Mouse (Mus musculus) heart, embryonic 11.5 days (tissue): ENCODE data around the gene Terb1. TPM values are rescaled to one million over a fixed set of nuclear protein-coding genes. Genes with fewer than 3 reads are reported as not detected.

Source experiments
- ATAC-seq: fragments of 200-750 bp; cut with Nextera tagmentation; replicated peaks from 2 replicates; pipeline ENCODE4 v1.8.0; 2017; ENCODE audit warnings: moderate library complexity; ENCODE audit not compliant: insufficient number of reproducible peaks, low FRiP score, low TSS enrichment
- H3K27ac ChIP-seq: fragments of 300-500 bp; sonication (generic); 2 replicates; pipeline ENCODE4 v1.5.1; 2014; ENCODE audit warnings: mild to moderate bottlenecking, low read depth, low read length
- H3K27me3 ChIP-seq: fragments of 300-500 bp; sonication (generic); 2 replicates; pipeline ENCODE4 v1.6.1; 2014; ENCODE audit warnings: mild to moderate bottlenecking, low read length, mixed read lengths; ENCODE audit not compliant: control insufficient read depth, insufficient read depth
- H3K36me3 ChIP-seq: fragments of 300-500 bp; sonication (generic); 2 replicates; pipeline ENCODE4 v1.6.1; 2014; ENCODE audit warnings: mild to moderate bottlenecking, low read length, moderate library complexity, mixed read lengths; ENCODE audit not compliant: control insufficient read depth, insufficient read depth
- H3K4me1 ChIP-seq: fragments of 300-500 bp; sonication (generic); 2 replicates; pipeline ENCODE4 v1.6.1; 2014; ENCODE audit warnings: low read length; ENCODE audit not compliant: control insufficient read depth, insufficient read depth
- H3K4me2 ChIP-seq: fragments of 300-500 bp; sonication (generic); 2 replicates; pipeline ENCODE4 v1.6.1; 2014; ENCODE audit warnings: mild to moderate bottlenecking, moderate library complexity
- H3K4me3 ChIP-seq: fragments of 300-500 bp; sonication (generic); 2 replicates; pipeline ENCODE4 v1.5.1; 2014; ENCODE audit warnings: low read depth, low read length
- H3K9ac ChIP-seq: fragments of 300-500 bp; sonication (generic); 2 replicates; pipeline ENCODE4 v1.6.1; 2014; ENCODE audit warnings: mild to moderate bottlenecking, low read depth, low read length, moderate library complexity
- H3K9me3 ChIP-seq: fragments of 300-500 bp; sonication (generic); replicated peaks from 2 replicates; pipeline ENCODE4 v1.6.1; 2016; ENCODE audit warnings: low read length; ENCODE audit not compliant: control insufficient read depth
- WGBS: fragments of 180-500 bp; shearing (Covaris S2); extraction: QIAGEN DNeasy Blood & Tissue Kit; methylation state at CpG from one replicate; pipeline ENCODE4 v1.1.7; 2014; ENCODE audit not compliant: insufficient replicate concordance; 5-methylcytosine and 5-hydroxymethylcytosine counted together
- polyA plus RNA-seq: library from polyadenylated mRNA; unstranded; fragments of >200 nt; fragmentation: Nextera tagmentation; extraction: Ambion mirVana; gene quantifications from 2 replicates; pipeline ENCODE4 v1.2.1, GENCODE M21; 2014

The Terb1 gene
- polyA plus RNA-seq, 1 experiment from 2014 or later = 0.39 TPM

DNA sequence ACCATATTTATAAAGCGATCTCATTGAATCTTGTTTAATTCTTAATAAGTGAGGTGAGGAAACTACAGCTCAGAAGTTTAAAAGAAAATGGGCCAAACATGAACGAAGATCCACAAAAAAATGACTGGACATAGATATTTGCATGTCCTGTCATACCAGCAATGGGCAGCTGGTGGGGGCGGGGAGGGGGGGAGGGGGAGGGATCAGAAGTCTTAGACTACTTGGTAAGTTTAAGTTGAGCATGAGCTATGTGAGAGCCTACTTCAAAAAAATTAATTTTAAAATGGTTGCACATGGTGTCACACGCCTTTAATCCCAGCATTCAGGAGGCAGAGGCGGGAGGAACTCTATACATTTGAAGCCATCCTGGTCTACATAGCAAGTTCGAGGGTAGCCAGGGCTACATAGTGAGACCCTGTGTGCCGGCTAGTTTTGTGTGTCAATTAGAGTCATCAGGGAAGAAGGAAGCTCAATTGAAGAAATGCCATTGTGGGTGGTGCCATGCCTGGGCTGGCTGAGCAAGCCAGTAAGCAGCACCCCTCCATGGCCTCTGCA, 66.5 kb downstream of the Terb1 start:
- Histone ChIP-seq H3K4me2 (peak overlapping the region; percentile 83), H3K4me1 (peaks cover 11% of the 10 kb centered on the region), H3K9me3 (no peaks in the 10 kb centered on the region), H3K36me3 (peaks cover 16% of the 10 kb centered on the region), H3K9ac (no peak overlapping the region), H3K4me3 (peak overlapping the region; percentile 94), H3K27me3 (no peaks in the 10 kb centered on the region), H3K27ac (0 out of 2 replicates have a peak overlapping the region, but pooled peaks have one; percentile 86)
- 56% methylated on average over 7 of the region's 7 CpGs for WGBS
- no peak for ATAC-seq

DNA sequence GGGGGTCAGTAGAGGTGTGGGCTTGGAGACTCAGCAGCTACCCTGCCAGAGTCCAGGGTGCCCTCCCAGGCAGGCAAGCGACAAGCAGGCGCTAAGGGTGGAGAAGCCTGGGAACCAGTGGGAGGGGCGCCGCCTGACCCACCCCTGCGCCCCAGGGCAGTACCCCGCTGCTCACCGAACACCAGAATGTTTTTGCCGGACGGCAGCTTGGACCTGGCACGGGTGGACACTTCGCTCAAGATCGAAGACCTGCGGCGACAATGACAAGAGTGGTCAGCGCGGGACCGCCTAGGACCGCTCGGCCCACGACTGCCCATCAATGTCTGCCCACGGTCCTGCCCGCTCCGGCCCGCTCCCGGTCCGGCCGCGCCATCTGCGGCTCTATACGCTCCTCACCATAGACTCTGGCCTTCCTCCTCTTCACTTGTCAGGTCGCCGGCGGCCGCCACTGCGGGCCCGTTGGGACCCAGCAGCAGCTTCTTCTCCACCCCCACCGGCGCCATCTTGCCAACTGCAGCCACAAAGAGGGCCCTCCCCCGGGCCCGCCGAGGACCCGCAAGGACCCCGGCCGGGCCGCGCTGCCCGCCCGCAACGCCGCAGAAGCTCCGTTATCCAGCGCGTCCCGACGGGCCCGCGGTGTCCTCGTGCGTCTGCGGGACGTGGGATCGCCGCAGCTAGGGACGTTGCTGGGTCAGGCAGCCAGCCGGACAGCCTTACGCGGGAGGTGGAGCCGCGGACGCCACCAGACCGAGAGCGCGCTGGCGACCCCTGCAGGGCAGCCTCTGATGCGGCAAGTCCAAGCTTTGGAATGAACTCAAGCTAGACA, 67.2 kb downstream of the Terb1 start, which contains the start of gene Dync1li2:
Dync1li2 (minus strand) TSS at position 749 of the 826 bp plus-strand sequence.
- WGBS = under 1% methylated on average over 64 of the region's 75 CpGs
- H3K36me3 ChIP-seq = peaks cover 20% of the 10 kb centered on the region
- peaks cover 11% of the 10 kb centered on the region for H3K4me1 ChIP-seq
- ATAC-seq = peak; percentile 87
- H3K9ac ChIP-seq = peak within 1 kb of the TSS; percentile 96
- H3K4me2 ChIP-seq = peak within 1 kb of the TSS; percentile 83
- H3K4me3 ChIP-seq = peak within 1 kb of the TSS; percentile 94
- no peaks in the 10 kb centered on the region for H3K9me3 ChIP-seq
- H3K27ac ChIP-seq = peak within 1 kb of the TSS; percentile 86
- no peaks in the 10 kb centered on the region for H3K27me3 ChIP-seq

DNA sequence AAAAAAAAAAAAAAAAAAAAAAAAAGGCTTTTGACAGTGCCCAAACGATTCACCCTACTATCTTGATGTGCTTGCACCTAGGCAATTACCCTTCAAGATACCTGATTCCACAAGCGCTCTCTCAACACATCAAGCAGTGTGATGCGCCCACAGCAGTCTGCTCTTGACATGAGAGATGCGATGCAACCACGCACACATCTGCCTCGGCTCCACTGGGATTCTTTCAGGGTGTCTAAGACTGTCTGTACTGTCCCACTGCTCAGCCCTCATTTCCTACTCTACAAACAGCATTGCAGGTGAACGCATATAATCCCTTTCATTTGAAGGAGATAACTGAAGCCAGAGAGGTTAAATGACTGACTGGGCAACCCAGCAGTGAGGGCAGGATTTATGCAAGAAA, 68.1 kb downstream of the Terb1 start:
- 62% methylated on average over 7 of the region's 7 CpGs for WGBS
- no peak overlapping the region for H3K27ac ChIP-seq
- peaks cover 12% of the 10 kb centered on the region for H3K4me1 ChIP-seq
- H3K4me3 ChIP-seq = peak overlapping the region; percentile 94
- H3K36me3 ChIP-seq = peaks cover 29% of the 10 kb centered on the region
- peak overlapping the region; percentile 83 for H3K4me2 ChIP-seq
- no peaks in the 10 kb centered on the region for H3K9me3 ChIP-seq
- ATAC-seq = no peak
- no peaks in the 10 kb centered on the region for H3K27me3 ChIP-seq
- H3K9ac ChIP-seq = peak overlapping the region; percentile 96

DNA sequence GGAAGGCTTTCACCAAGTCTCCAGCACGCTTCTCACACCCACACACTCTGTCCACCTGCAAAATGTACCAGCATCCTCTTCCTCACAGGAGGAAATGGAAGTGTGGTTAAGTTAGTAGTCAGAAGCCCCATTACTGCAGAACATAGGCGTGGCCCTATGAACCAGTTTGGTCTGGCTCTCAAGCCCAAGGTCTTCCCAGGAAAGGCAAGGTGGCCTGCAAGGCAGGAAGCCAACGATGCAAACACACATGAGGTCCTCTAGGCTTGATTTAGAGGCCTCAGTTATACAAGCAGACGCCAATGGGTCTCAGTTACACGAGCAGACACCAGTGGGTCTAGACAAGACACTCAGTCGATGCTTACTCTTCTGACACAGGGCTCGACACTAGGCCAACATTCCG, 70.2 kb downstream of the Terb1 start:
- WGBS = 86% methylated on average over 8 of the region's 8 CpGs
- no peak for ATAC-seq

DNA sequence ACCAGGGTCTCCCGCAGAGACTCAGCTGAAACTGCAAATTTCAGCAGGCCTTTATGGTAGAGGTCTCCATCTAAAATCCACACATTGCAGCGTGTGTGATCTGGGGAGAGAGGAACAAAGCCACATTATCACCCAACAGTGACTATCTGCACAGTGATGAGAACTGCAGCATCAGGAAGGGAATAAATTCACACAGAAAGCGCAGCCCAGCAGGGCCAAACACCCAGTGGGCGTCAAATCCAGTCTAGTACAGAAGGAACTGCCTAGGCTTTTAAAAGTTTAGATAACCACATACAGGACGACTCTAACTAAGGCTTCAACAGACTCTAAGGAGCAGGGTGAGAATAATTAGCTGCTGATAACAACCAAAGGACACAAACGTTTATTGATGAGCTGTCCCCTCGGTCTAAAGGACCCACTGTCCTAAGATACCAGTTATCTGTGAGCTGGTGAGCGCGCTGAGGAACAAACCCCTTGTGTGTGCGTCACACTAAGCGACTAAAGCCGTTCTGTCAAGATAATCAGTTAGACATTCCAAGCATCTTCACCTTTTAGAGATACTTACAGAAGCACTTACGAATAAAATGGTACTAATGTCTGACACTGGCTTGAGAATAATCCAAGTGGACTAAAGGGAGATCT, 72.1 kb downstream of the Terb1 start:
- no peak overlapping the region for H3K4me3 ChIP-seq
- ATAC-seq = no peak
- peaks cover 15% of the 10 kb centered on the region for H3K4me1 ChIP-seq
- H3K9me3 ChIP-seq = no peaks in the 10 kb centered on the region
- peaks cover 42% of the 10 kb centered on the region for H3K36me3 ChIP-seq
- no peak overlapping the region for H3K9ac ChIP-seq
- WGBS = 64% methylated on average over 13 of the region's 13 CpGs
- no peak overlapping the region for H3K4me2 ChIP-seq
- H3K27me3 ChIP-seq = no peaks in the 10 kb centered on the region
- H3K27ac ChIP-seq = no peak overlapping the region

More for the DNA sequence above, 70.2 kb downstream of the Terb1 start:
- no peak overlapping the region for H3K9ac ChIP-seq
- no peak overlapping the region for H3K4me2 ChIP-seq
- H3K4me3 ChIP-seq = no peak overlapping the region
- H3K9me3 ChIP-seq = no peaks in the 10 kb centered on the region
- H3K27me3 ChIP-seq = no peaks in the 10 kb centered on the region
- H3K36me3 ChIP-seq = peaks cover 31% of the 10 kb centered on the region
- H3K27ac ChIP-seq = no peak overlapping the region
- peaks cover 15% of the 10 kb centered on the region for H3K4me1 ChIP-seq

DNA sequence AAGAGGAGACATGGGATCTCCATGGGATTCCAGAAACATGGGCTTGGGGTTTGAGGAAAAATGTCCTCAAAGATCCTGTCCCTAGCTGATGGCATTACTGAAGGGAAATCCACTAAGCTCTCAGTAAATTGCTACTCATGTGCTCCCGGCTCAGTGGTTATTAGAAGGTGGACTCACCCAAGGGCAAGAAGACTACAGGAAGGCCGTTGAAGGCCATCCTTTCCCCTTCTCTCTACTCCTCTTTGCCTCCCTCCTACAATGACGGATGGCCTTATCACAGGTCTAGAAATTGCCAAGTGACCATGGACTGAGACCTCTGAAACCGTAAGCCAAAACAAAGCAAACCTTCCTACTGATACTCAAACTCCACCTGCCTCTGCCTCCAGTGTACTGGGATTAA, 73.1 kb downstream of the Terb1 start:
- no peak for ATAC-seq
- no peak overlapping the region for H3K4me3 ChIP-seq
- no peaks in the 10 kb centered on the region for H3K27me3 ChIP-seq
- WGBS = 85% methylated on average over 4 of the region's 4 CpGs
- H3K9me3 ChIP-seq = no peaks in the 10 kb centered on the region; the same call in 1 of the 2 replicates
- peak overlapping the region; percentile 72 for H3K27ac ChIP-seq
- peaks cover 52% of the 10 kb centered on the region for H3K36me3 ChIP-seq
- H3K4me1 ChIP-seq = peaks cover 11% of the 10 kb centered on the region
- no peak overlapping the region for H3K9ac ChIP-seq
- no peak overlapping the region for H3K4me2 ChIP-seq

DNA sequence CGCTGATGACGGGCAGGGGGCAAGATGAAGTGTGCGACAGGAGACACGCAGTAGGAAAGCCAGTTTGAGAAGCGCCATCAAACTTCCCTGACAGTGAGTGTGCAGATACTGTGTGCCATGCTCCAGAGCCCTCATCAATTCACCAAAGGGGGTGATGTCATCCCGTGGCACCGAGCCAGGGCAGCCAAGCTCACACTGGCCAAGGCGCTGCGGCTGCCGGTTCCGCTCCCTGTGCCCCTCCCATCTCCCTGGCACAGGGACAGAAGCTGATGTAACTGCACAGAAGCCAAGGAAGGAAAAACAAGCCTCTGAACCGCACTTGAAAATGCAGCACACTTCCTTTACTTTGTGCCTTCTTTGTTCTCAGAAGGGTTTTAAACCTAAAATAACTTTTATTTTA, 73.7 kb downstream of the Terb1 start:
- H3K4me3 ChIP-seq = no peak overlapping the region
- H3K4me1 ChIP-seq = peaks cover 5% of the 10 kb centered on the region
- H3K9ac ChIP-seq = no peak overlapping the region
- peaks cover 58% of the 10 kb centered on the region for H3K36me3 ChIP-seq
- peak overlapping the region; percentile 72 for H3K27ac ChIP-seq
- no peaks in the 10 kb centered on the region for H3K27me3 ChIP-seq
- ATAC-seq = peak; percentile 81
- no peaks in the 10 kb centered on the region; the same call in 1 of the 2 replicates for H3K9me3 ChIP-seq
- WGBS = 48% methylated on average over 12 of the region's 12 CpGs
- H3K4me2 ChIP-seq = no peak overlapping the region

DNA sequence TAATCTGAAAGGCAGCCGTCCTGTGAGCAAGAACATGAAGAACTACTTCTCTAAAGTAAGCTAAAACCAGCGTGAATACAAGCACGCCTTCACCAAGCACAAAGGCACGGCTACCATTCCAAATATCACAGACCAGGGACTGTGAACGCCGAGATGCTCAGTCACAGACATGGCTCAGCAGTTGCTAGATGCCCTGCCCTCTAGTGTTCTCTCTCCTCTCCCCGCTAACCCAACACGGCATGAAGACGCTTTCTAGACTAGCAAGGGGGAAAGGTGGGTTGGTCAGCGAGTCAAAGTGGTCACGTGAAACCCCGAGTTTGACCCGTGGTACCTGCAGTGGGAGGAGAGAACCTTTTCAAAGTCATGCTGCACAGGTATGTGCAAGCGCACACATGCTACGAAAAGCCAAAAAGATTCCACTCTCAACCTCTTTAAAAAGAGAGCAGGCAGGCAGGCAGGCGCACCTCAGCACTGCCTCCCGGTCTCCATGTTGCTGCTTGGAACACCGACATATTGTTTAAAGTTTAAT, 74.8 kb downstream of the Terb1 start:
- H3K27me3 ChIP-seq = no peaks in the 10 kb centered on the region
- no peak overlapping the region for H3K4me2 ChIP-seq
- no peak for ATAC-seq
- no peaks in the 10 kb centered on the region; the same call in 1 of the 2 replicates for H3K9me3 ChIP-seq
- no peak overlapping the region for H3K4me3 ChIP-seq
- H3K9ac ChIP-seq = no peak overlapping the region
- peaks cover 55% of the 10 kb centered on the region for H3K36me3 ChIP-seq
- H3K27ac ChIP-seq = no peak overlapping the region
- WGBS = 88% methylated on average over 18 of the region's 18 CpGs
- peaks cover 4% of the 10 kb centered on the region; the same call in 1 of the 2 replicates for H3K4me1 ChIP-seq
